Mouse (Mus musculus): ENCODE data around the gene Irf1.

The Irf1 gene

GRCm38 (mm10) chr11:53813001-53813868 lies 43.4 kb downstream of the Irf1 start:
- no peak for DNase-seq

- DNase-seq, result no peak
Observed at GRCm38 (mm10) chr11:53814810-53815209, 45.0 kb downstream of the Irf1 start.

GRCm38 (mm10) chr11:53816841-53817375 lies 47.1 kb downstream of the Irf1 start:
- no peak for DNase-seq

- no peak for DNase-seq
Observed at GRCm38 (mm10) chr11:53818794-53819193, 49.0 kb downstream of the Irf1 start.

- no peak for DNase-seq
Observed at GRCm38 (mm10) chr11:53819511-53819910, 49.7 kb downstream of the Irf1 start.

- DNase-seq, result no peak
Observed at GRCm38 (mm10) chr11:53820516-53821170, 50.8 kb downstream of the Irf1 start.

- DNase-seq, result no peak
Observed at GRCm38 (mm10) chr11:53821230-53821944, 51.6 kb downstream of the Irf1 start.

- no peak for DNase-seq
Observed at GRCm38 (mm10) chr11:53821945-53822338, 52.1 kb downstream of the Irf1 start.

GRCm38 (mm10) chr11:53825409-53825808 lies 55.6 kb downstream of the Irf1 start:
- no peak for DNase-seq

Data from layer of hippocampus, adult 9-11 months (tissue).